Mouse (Mus musculus) midbrain, embryonic 14.5 days (tissue): ENCODE results near the gene Hirip3. TPM values are rescaled to one million over a fixed set of nuclear protein-coding genes. Genes with fewer than 3 reads are reported as not detected.

Source experiments
- ATAC-seq: fragments of 200-750 bp; cut with Nextera tagmentation; 2 replicates; pipeline ENCODE4 v1.8.0; 2017; ENCODE audit warnings: moderate number of reproducible peaks, moderate library complexity; ENCODE audit not compliant: low FRiP score, low TSS enrichment
- DNase-seq: peaks from one replicate; pipeline ENCODE4 v3.0.0-alpha.2; 2015
- H3K27ac ChIP-seq: fragments of 300-500 bp; sonication (generic); replicated peaks from 2 replicates; pipeline ENCODE4 v1.5.1; 2014; ENCODE audit warnings: mild to moderate bottlenecking, low read depth, low read length, moderate library complexity
- H3K27me3 ChIP-seq: fragments of 300-500 bp; sonication (generic); 2 replicates; pipeline ENCODE4 v1.6.1; 2014; ENCODE audit warnings: low read length, control low read depth, mixed read lengths; ENCODE audit not compliant: control insufficient read depth, insufficient read depth
- H3K36me3 ChIP-seq: fragments of 300-500 bp; sonication (generic); 2 replicates; pipeline ENCODE4 v1.6.1; 2014; ENCODE audit warnings: low read length, control low read depth; ENCODE audit not compliant: control insufficient read depth, insufficient read depth
- H3K4me1 ChIP-seq: fragments of 300-500 bp; sonication (generic); 2 replicates; pipeline ENCODE4 v1.6.1; 2014; ENCODE audit warnings: mild to moderate bottlenecking, antibody characterized with exemption, low read length, control low read depth; ENCODE audit not compliant: control insufficient read depth, insufficient read depth
- H3K4me2 ChIP-seq: fragments of 300-500 bp; sonication (generic); 2 replicates; pipeline ENCODE4 v1.6.1; 2014; ENCODE audit warnings: mild to moderate bottlenecking, low read length, moderate library complexity
- H3K4me3 ChIP-seq: fragments of 300-500 bp; sonication (generic); replicated peaks from 2 replicates; pipeline ENCODE4 v1.5.1; 2014; ENCODE audit warnings: low read depth, low read length
- H3K9ac ChIP-seq: fragments of 300-500 bp; sonication (generic); replicated peaks from 2 replicates; pipeline ENCODE4 v1.6.1; 2014; ENCODE audit warnings: mild to moderate bottlenecking, low read length, moderate library complexity
- H3K9me3 ChIP-seq: fragments of 300-500 bp; sonication (generic); 2 replicates; pipeline ENCODE4 v1.6.1; 2016; ENCODE audit warnings: low read length, control low read depth, mixed read lengths; ENCODE audit not compliant: control insufficient read depth
- WGBS: fragments of 180-500 bp; shearing (Covaris S2); extraction: QIAGEN DNeasy Blood & Tissue Kit; methylation state at CpG from one replicate; pipeline ENCODE4 v1.1.7; 2014; 5-methylcytosine and 5-hydroxymethylcytosine counted together
- polyA plus RNA-seq: library from polyadenylated mRNA; unstranded; fragments of >200 nt; fragmentation: Nextera tagmentation; extraction: Ambion mirVana; gene quantifications from 2 replicates; pipeline ENCODE4 v1.2.1, GENCODE M21; 2014

Gene Hirip3
- polyA plus RNA-seq = 8.0 and 12.8 TPM in 2 replicates

DNA sequence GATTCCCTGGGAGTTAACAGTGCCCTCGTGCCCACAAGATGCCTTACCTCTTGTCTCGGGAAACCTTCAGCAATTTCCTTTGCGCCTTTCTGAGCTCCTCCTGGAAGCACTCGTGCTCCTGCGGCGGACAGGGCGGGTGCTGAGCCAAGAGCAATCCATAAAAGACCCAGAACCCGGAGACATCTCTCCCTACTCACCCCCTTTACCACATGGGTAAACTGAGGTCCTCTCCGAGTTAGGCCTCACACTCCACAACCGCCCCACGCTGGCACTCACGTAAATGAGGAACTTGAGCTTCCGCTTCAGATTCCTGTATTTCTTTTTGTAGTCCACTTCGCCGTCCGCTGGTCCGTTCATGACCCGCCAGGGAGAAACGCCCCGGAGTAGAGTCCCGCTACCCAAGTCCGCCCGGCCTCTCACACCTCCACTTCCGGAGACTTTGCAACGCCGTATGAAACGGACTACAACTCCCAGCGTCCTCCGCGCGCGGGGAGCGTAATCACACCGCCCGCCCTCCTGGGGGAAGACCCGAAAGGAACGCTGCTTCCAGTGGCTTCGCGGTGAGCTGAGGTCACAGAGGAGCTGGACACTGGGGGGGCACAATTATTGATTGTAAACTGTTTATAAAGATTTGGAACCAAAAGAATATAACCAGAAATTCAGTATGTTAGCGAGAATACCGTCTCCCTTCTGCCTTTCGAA lies at the start of gene Hirip3:
TSS of gene Hirip3 (plus strand) at position 544 of the 702 bp plus-strand sequence.
- Histone ChIP-seq H3K4me1 (peaks cover 21% of the 10 kb centered on the region), H3K4me2 (peak within 1 kb of the TSS; percentile 89), H3K36me3 (peaks cover 53% of the 10 kb centered on the region), H3K9ac (peak within 1 kb of the TSS; percentile 59), H3K27me3 (no peaks in the 10 kb centered on the region), H3K4me3 (peak within 1 kb of the TSS; percentile 61), H3K27ac (peak within 1 kb of the TSS; percentile 75), H3K9me3 (no peaks in the 10 kb centered on the region)
- WGBS = 3% methylated on average over 42 of the region's 42 CpGs
- peak; percentile 91 for ATAC-seq
- DNase-seq = peak; percentile 98

DNA sequence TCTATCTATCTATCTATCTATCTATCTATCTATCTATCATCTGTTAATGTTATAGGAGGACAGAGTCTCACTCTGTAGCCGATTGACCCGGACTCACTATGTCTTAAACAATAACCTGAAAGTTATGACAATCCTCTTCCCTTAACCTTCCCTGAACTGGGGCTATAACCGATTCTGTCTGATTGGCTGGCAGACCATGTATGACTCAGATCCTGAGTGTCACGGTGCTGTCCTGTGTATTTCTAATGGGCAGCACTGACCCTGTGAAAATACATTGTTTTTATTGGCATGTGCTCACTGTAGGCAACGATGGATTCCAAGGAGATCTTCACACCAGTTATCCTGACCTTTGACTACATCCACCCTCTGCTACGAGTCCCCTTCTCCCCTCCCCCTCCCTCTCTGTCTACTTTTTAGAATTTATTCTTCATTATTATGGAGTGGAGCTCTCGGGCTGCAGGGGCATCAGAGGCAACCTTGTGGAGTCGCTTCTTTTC lies 46.0 kb upstream of the Hirip3 start:
- H3K4me2 ChIP-seq = no peak overlapping the region
- H3K9me3 ChIP-seq = no peaks in the 10 kb centered on the region
- no peak overlapping the region for H3K4me3 ChIP-seq
- WGBS = 60% methylated on average over 8 of the region's 8 CpGs
- no peaks in the 10 kb centered on the region for H3K4me1 ChIP-seq
- ATAC-seq = no peak
- no peak overlapping the region for H3K27ac ChIP-seq
- no peaks in the 10 kb centered on the region for H3K36me3 ChIP-seq
- DNase-seq = no peak
- no peaks in the 10 kb centered on the region for H3K27me3 ChIP-seq
- no peak overlapping the region for H3K9ac ChIP-seq

DNA sequence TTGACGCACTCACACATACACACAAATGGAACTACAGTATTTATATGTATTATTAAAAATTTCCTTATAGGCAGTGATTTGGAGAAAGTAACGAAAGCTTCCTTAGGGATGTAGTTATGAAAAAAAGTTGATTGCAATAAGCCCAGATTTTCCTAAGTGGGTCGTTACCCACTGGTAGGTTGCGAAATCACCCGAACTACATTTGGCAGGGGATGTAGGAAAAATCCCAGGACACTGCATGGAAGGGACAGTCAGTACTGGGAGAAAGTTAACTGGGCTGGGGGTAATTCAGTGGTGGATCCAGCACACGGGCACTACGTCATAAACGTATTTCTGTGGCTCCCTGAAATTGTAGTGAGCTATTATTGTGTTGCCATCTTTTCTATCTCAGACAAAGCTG lies 45.3 kb upstream of the Hirip3 start:
- Histone ChIP-seq H3K9ac (no peak overlapping the region), H3K4me3 (no peak overlapping the region), H3K27ac (no peak overlapping the region), H3K27me3 (no peaks in the 10 kb centered on the region), H3K9me3 (no peaks in the 10 kb centered on the region), H3K4me2 (no peak overlapping the region), H3K4me1 (no peaks in the 10 kb centered on the region), H3K36me3 (no peaks in the 10 kb centered on the region)
- no peak for ATAC-seq
- DNase-seq = no peak
- WGBS = 91% methylated on average over 8 of the region's 8 CpGs

DNA sequence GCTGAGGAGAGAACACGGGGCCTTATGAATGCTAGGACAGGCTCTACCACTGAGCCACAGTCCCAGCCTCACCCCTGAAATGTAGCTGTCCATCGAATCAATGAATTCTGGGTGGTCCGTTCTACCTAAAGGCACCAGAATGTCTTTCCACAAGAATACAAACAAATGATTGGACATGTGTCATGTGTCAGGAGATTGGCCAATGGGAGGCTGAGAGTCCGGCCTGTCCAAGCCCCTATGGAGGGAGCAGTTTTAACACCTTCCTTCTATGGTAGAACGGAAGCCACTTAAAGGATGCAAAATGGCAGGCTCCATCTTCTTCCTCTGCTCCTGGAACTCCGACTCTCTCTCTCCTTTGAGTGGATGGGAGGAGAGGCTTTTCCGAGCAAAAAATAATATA lies 44.2 kb upstream of the Hirip3 start:
- no peaks in the 10 kb centered on the region for H3K36me3 ChIP-seq
- H3K9me3 ChIP-seq = no peaks in the 10 kb centered on the region
- H3K27ac ChIP-seq = no peak overlapping the region
- ATAC-seq (no peak), DNase-seq (no peak)
- H3K4me2 ChIP-seq = no peak overlapping the region
- peaks cover 7% of the 10 kb centered on the region; the same call in 1 of the 2 replicates for H3K4me1 ChIP-seq
- H3K9ac ChIP-seq = no peak overlapping the region
- 85% methylated on average over 7 of the region's 7 CpGs for WGBS
- no peaks in the 10 kb centered on the region for H3K27me3 ChIP-seq
- H3K4me3 ChIP-seq = no peak overlapping the region

DNA sequence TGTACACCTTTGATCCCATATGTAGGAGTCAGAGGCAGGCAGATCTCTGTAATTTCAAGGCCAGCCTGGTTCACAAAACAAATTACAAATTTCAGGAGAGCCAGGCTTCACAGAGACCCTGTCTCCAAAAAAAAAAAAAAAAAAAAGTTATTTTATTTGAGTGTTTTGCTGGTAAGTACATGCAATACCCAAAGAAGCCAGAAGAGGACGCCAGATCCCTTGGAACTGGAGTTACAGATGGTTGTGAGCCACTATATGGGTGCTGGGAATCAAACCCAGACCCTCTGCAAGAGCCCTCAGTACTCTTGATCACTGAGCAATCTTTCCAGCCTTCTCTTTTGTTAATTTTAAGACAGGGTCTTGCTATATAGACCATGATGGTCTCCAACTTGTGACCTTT lies 43.0 kb upstream of the Hirip3 start:
- ATAC-seq (no peak), DNase-seq (no peak)
- H3K4me2 ChIP-seq = no peak overlapping the region
- H3K36me3 ChIP-seq = no peaks in the 10 kb centered on the region
- peaks cover 8% of the 10 kb centered on the region; the same call in 1 of the 2 replicates for H3K4me1 ChIP-seq
- WGBS = 33% methylated on average over 1 of the region's 1 CpGs
- no peak overlapping the region for H3K27ac ChIP-seq
- H3K9ac ChIP-seq = no peak overlapping the region
- H3K27me3 ChIP-seq = no peaks in the 10 kb centered on the region
- H3K9me3 ChIP-seq = no peaks in the 10 kb centered on the region
- no peak overlapping the region for H3K4me3 ChIP-seq

GRCm38 (mm10) chr7:126821835-126822511 lies 39.8 kb upstream of the Hirip3 start:
- H3K36me3 ChIP-seq = 0 out of 2 replicates have a peak, but pooled peaks cover 6% of the 10 kb centered on the region
- H3K4me3 ChIP-seq = peak overlapping the region; percentile 67; the same call in 1 of the 2 replicates
- H3K9ac ChIP-seq = peak overlapping the region; percentile 73
- ATAC-seq (no peak), DNase-seq (peak; percentile 92)
- no peaks in the 10 kb centered on the region for H3K9me3 ChIP-seq
- peak overlapping the region; percentile 66 for H3K4me2 ChIP-seq
- H3K27ac ChIP-seq = peak overlapping the region; percentile 91
- peaks cover 27% of the 10 kb centered on the region for H3K4me1 ChIP-seq
- WGBS = 24% methylated on average over 7 of the region's 7 CpGs
- no peaks in the 10 kb centered on the region for H3K27me3 ChIP-seq

DNA sequence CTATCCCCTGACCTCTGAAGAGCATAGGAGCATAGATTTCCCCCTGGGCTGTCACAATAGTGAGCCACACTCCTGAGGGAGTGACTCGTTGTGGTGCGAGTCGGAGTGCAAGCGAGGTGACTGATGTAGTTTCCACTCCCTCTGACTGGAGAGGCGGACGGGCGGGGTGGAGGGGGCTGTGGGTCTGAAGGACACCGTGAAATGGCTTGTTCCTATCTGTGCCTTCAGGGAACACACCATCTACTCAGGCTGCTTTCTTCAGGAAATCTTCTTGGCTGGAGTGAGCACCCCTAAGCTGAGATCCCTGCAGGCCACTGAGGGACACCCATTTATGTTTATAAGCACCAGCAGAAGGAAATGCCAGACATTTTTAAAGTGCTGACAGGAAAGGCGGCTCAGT lies 39.0 kb upstream of the Hirip3 start:
- Histone ChIP-seq H3K9me3 (no peaks in the 10 kb centered on the region), H3K36me3 (peaks cover 11% of the 10 kb centered on the region; the same call in 1 of the 2 replicates), H3K4me2 (peak overlapping the region; percentile 66), H3K27me3 (no peaks in the 10 kb centered on the region), H3K27ac (peak overlapping the region; percentile 91), H3K4me1 (peaks cover 27% of the 10 kb centered on the region), H3K9ac (peak overlapping the region; percentile 73), H3K4me3 (peak overlapping the region; percentile 67)
- DNase-seq (peak; percentile 47), ATAC-seq (0 out of 2 replicates have a peak, but pooled peaks have one; percentile 16)
- 7% methylated on average over 9 of the region's 9 CpGs for WGBS

DNA sequence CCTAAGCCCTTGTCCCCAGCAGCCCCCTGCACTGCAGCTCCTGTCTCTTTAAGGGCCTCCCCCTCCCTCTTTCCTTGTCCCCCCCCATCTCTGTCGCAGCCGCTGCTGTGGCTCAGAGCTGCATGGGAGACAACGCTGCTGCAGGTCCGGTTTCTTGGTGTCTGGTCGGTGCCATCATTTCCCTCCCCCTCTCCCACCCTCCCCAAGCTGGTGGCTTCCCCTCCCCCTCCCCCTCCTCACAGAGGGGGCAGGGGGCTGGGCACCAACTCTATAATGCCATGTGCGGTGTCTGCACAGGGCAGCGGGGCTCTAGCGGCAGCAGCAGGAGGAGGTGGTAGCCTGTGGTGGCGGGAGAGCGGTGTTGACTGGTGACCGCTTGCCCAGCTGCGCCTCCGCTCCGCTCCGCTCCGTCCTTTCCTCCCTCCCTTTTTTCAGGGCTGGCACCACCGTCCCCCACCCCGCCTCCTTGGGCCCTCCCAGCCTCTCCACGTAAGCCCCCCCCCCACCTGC lies 38.5 kb upstream of the Hirip3 start:
- WGBS = under 1% methylated on average over 18 of the region's 19 CpGs
- peaks cover 27% of the 10 kb centered on the region for H3K4me1 ChIP-seq
- H3K9ac ChIP-seq = peak overlapping the region; percentile 73
- H3K27me3 ChIP-seq = no peaks in the 10 kb centered on the region
- peak overlapping the region; percentile 91 for H3K27ac ChIP-seq
- ATAC-seq (peak; percentile 81), DNase-seq (peak; percentile 82)
- H3K9me3 ChIP-seq = no peaks in the 10 kb centered on the region
- peaks cover 11% of the 10 kb centered on the region; the same call in 1 of the 2 replicates for H3K36me3 ChIP-seq
- peak overlapping the region; percentile 66 for H3K4me2 ChIP-seq
- H3K4me3 ChIP-seq = peak overlapping the region; percentile 67
